Mouse (Mus musculus): ENCODE data around the gene 1700001C19Rik. TPM values are rescaled to one million over a fixed set of nuclear protein-coding genes. Genes with fewer than 3 reads are reported as not detected.
A peak's percentile ranks its signal among the peaks of the same experiment; 100 is the strongest.

The 1700001C19Rik gene
- polyA plus RNA-seq, 1 experiment from 2014 or later: 0.61 TPM

DNA sequence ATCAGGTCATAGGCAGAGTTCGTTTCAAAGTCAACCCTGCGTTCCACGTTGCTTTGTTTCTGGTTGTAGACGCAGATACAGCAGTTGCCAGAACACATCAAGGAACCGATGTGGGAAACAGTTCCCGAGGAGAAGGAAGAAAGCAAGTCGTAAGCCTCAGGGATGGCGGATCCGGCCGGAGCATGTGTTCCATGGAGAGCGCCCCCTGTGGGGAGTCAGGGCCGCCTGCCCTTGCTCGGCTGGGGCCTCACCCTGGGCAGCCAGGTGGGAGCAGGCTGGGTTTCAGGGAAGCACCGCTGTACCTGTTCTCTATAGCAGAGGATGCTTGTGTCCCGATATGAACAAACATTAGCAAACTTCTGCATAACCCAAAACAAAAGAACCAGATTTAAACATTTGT, 59.0 kb downstream of the 1700001C19Rik start:
- H3K4me1 ChIP-seq (ENCODE audit: control insufficient read depth, insufficient read depth, low read length): no peaks in the 10 kb centered on the region
- H3K4me2 ChIP-seq (ENCODE audit: low read length): no peak overlapping the region
- WGBS: 84% methylated on average over 15 of the region's 15 CpGs
- DNase-seq (ENCODE audit: low spot score): no peak
- no peak for ATAC-seq
- no peak overlapping the region for H3K4me3 ChIP-seq (ENCODE audit: low read depth, low read length)
- H3K27me3 ChIP-seq (replicated peaks; ENCODE audit: control insufficient read depth, insufficient read depth, low read length): no peaks in the 10 kb centered on the region
- H3K36me3 ChIP-seq (ENCODE audit: control insufficient read depth, insufficient read depth, low read length): peaks cover 72% of the 10 kb centered on the region
- H3K9me3 ChIP-seq (replicated peaks; ENCODE audit: control insufficient read depth, low read length): no peaks in the 10 kb centered on the region
- H3K27ac ChIP-seq (ENCODE audit: low read depth, low read length): no peak overlapping the region
- H3K9ac ChIP-seq (ENCODE audit: low read length): no peak overlapping the region

DNA sequence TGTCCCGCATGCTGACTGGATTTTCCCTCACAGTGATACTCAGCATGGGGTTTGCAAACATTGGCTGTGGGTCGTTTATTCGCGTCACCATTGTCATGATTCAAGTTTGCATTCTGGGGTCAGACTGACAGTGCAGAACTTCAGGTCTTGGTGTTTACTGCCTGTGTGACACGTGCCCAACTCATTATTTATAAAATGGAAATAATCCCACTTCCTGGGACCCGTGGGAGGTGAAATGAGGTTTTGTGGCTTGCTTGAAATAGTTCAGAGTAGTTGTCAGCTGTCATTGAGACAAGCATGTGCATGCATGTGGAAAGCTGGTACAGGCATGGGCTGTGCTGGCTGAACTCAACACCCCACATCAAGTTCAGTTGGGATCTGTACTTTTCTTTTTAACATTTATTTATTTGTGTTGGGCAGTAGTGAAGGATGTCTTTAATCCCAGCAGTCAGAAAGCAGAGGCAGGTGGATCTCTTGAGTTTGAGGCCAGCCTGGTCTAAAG, 60.3 kb downstream of the 1700001C19Rik start:
- WGBS: 87% methylated on average over 6 of the region's 6 CpGs
- H3K4me3 ChIP-seq (ENCODE audit: low read depth, low read length): no peak overlapping the region
- H3K4me2 ChIP-seq (ENCODE audit: low read length): no peak overlapping the region
- no peak for ATAC-seq
- H3K27me3 ChIP-seq (replicated peaks; ENCODE audit: control insufficient read depth, insufficient read depth, low read length): no peaks in the 10 kb centered on the region
- H3K4me1 ChIP-seq (ENCODE audit: control insufficient read depth, insufficient read depth, low read length): no peaks in the 10 kb centered on the region
- no peak for DNase-seq (ENCODE audit: low spot score)
- no peak overlapping the region for H3K9ac ChIP-seq (ENCODE audit: low read length)
- peaks cover 80% of the 10 kb centered on the region for H3K36me3 ChIP-seq (ENCODE audit: control insufficient read depth, insufficient read depth, low read length)
- H3K27ac ChIP-seq (ENCODE audit: low read depth, low read length): no peak overlapping the region
- H3K9me3 ChIP-seq (replicated peaks; ENCODE audit: control insufficient read depth, low read length): no peaks in the 10 kb centered on the region

DNA sequence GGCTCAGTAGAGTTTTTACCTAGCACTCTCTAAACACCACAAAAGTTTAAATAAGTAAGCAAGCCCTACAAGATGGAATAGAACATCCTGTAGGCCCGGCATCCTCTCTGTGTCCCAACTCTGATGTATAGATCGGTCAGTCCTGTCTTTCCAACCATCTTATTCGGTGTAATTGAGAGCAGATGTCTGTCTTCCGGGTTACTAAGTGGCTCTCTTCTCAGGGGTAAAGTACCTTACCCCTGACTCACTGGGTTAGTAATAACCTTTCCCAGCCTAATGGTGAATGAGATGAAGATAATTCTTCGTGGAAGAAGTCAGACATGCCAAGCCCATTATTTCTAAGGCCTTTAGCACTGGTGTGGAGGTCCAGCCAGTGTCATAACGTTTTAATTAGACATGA, 63.2 kb downstream of the 1700001C19Rik start:
- no peak for ATAC-seq
- peaks cover 62% of the 10 kb centered on the region for H3K36me3 ChIP-seq (ENCODE audit: control insufficient read depth, insufficient read depth, low read length)
- 89% methylated on average over 6 of the region's 6 CpGs for WGBS

DNA sequence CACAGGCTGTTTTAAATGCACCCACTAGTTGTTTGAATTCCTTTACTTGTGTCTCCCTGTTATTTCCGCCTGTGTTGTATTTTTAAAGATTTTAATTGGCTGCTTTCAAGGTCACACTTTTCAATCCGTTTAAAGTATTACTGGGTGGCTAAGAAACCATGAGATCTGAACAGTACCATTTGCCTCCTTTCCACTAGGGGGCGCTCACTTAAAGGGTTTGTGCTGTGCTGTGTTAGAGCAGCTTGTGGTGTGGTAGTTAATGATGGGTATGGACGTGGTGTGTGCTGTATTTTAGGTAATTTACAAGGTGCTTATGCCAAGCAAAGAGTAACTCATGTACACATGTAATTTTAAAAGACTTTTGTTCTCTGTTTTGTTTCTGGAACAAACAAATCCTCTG, 65.7 kb downstream of the 1700001C19Rik start:
- Histone ChIP-seq H3K4me3 (ENCODE audit: low read depth, low read length) (no peak overlapping the region), H3K27me3 (replicated peaks; ENCODE audit: control insufficient read depth, insufficient read depth, low read length) (no peaks in the 10 kb centered on the region; the same call in 1 of the 2 replicates), H3K36me3 (ENCODE audit: control insufficient read depth, insufficient read depth, low read length) (peaks cover 38% of the 10 kb centered on the region), H3K27ac (ENCODE audit: low read depth, low read length) (no peak overlapping the region), H3K4me1 (ENCODE audit: control insufficient read depth, insufficient read depth, low read length) (0 out of 2 replicates have a peak, but pooled peaks cover 6% of the 10 kb centered on the region), H3K9me3 (replicated peaks; ENCODE audit: control insufficient read depth, low read length) (no peaks in the 10 kb centered on the region), H3K4me2 (ENCODE audit: low read length) (no peak overlapping the region), H3K9ac (ENCODE audit: low read length) (no peak overlapping the region)
- ATAC-seq (peak; percentile 60; the same call in 1 of the 2 replicates), DNase-seq (ENCODE audit: low spot score) (peak; percentile 80)
- 9% methylated on average over 4 of the region's 4 CpGs for WGBS

More for the DNA sequence above, 63.2 kb downstream of the 1700001C19Rik start:
- no peak overlapping the region for H3K4me3 ChIP-seq (ENCODE audit: low read depth, low read length)
- H3K9ac ChIP-seq (ENCODE audit: low read length): no peak overlapping the region
- no peaks in the 10 kb centered on the region for H3K27me3 ChIP-seq (replicated peaks; ENCODE audit: control insufficient read depth, insufficient read depth, low read length)
- H3K4me2 ChIP-seq (ENCODE audit: low read length): no peak overlapping the region
- H3K4me1 ChIP-seq (ENCODE audit: control insufficient read depth, insufficient read depth, low read length): 0 out of 2 replicates have a peak, but pooled peaks cover 6% of the 10 kb centered on the region
- DNase-seq (ENCODE audit: low spot score): no peak
- no peaks in the 10 kb centered on the region for H3K9me3 ChIP-seq (replicated peaks; ENCODE audit: control insufficient read depth, low read length)
- H3K27ac ChIP-seq (ENCODE audit: low read depth, low read length): no peak overlapping the region

DNA sequence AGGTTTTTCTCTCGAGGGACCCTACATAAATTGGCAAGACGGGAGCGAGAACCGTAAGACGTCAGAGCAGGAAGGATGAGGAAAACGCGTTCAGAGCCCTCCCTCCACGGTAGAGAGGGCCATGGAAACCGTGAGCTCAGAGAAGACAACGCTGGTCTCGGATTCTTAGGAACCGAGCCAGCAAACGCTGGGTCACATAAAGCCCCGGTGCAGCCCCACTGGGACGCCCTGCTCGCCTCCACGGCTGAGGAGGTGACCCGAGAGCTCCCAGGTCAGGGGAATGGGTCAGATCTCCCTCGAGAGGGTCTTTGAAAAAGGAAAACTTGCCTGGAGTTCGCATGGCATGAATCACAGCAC, 68.1 kb downstream of the 1700001C19Rik start:
- peaks cover 16% of the 10 kb centered on the region for H3K36me3 ChIP-seq (ENCODE audit: control insufficient read depth, insufficient read depth, low read length)
- peak overlapping the region; percentile 84 for H3K4me2 ChIP-seq (ENCODE audit: low read length)
- H3K9me3 ChIP-seq (replicated peaks; ENCODE audit: control insufficient read depth, low read length): no peaks in the 10 kb centered on the region
- no peak for DNase-seq (ENCODE audit: low spot score)
- peak overlapping the region; percentile 54 for H3K4me3 ChIP-seq (ENCODE audit: low read depth, low read length)
- 2% methylated on average over 20 of the region's 20 CpGs for WGBS
- 0 out of 2 replicates have a peak, but pooled peaks cover 6% of the 10 kb centered on the region for H3K4me1 ChIP-seq (ENCODE audit: control insufficient read depth, insufficient read depth, low read length)
- H3K27ac ChIP-seq (ENCODE audit: low read depth, low read length): peak overlapping the region; percentile 52; the same call in 1 of the 2 replicates
- peak overlapping the region; percentile 52 for H3K9ac ChIP-seq (ENCODE audit: low read length)
- peaks cover 3% of the 10 kb centered on the region; the same call in 1 of the 2 replicates for H3K27me3 ChIP-seq (replicated peaks; ENCODE audit: control insufficient read depth, insufficient read depth, low read length)
- ATAC-seq: peak; percentile 73

DNA sequence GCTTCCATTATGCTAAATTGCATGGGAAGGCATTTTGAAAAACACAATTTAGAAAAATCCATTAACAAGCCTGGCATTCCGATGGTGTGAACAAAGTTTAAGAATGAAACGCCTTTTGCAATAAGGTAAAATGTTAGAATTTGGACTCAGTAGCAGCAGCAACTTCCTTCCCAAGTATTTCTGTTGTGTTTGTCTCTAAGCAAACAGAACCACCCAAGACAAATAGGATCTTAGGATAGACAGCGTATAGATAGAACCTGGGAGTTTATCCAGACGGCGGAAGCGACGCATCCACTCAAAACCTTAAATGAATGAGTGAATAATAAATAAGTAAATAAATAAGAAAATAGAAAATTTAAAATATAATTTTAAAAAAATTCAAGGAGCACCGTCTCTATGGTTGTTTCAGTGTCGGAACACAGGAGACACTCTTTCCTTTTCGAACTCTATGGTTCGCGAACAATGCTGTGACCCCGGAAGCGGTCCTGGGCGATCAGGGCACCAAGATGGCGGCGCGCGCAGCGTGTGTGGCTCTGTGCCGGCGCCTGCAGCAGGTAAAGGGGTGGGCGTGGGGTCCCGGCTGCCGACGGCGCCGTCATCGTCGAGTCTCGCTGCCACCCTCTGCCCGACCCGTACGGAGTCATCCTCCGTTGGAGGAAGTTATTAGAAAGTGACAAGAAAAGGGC, 68.6 kb downstream of the 1700001C19Rik start, which contains the start of gene Mrps10:
TSS of gene Mrps10 (plus strand) at position 487 of the 686 bp plus-strand sequence.
- no peaks in the 10 kb centered on the region for H3K9me3 ChIP-seq (replicated peaks; ENCODE audit: control insufficient read depth, low read length)
- peak; percentile 96 for ATAC-seq
- peaks cover 12% of the 10 kb centered on the region for H3K36me3 ChIP-seq (ENCODE audit: control insufficient read depth, insufficient read depth, low read length)
- peak within 1 kb of the TSS; percentile 54 for H3K4me3 ChIP-seq (ENCODE audit: low read depth, low read length)
- peak within 1 kb of the TSS; percentile 52 for H3K9ac ChIP-seq (ENCODE audit: low read length)
- 3% methylated on average over 35 of the region's 35 CpGs for WGBS
- H3K4me2 ChIP-seq (ENCODE audit: low read length): peak within 1 kb of the TSS; percentile 84
- peaks cover 3% of the 10 kb centered on the region; the same call in 1 of the 2 replicates for H3K27me3 ChIP-seq (replicated peaks; ENCODE audit: control insufficient read depth, insufficient read depth, low read length)
- 0 out of 2 replicates have a peak, but pooled peaks cover 6% of the 10 kb centered on the region for H3K4me1 ChIP-seq (ENCODE audit: control insufficient read depth, insufficient read depth, low read length)
- H3K27ac ChIP-seq (ENCODE audit: low read depth, low read length): peak within 1 kb of the TSS; percentile 52; the same call in 1 of the 2 replicates
- peak; percentile 97 for DNase-seq (ENCODE audit: low spot score)

Other genes with a start within 250 kb of the 1700001C19Rik start
- gene Mrps10, start 68.5 kb downstream of the 1700001C19Rik start, polyA plus RNA-seq (2014; fragmentation: Nextera tagmentation; extraction: Ambion mirVana): 73.8 and 94.0 TPM in 2 replicates
- 0.37 TPM in 1 of 2 replicates, not detected in the other for gene Guca1b, start 52.0 kb downstream of the 1700001C19Rik start, polyA plus RNA-seq (2014; fragmentation: Nextera tagmentation; extraction: Ambion mirVana)
- gene Guca1a, start 36.8 kb downstream of the 1700001C19Rik start, polyA plus RNA-seq (2014; fragmentation: Nextera tagmentation; extraction: Ambion mirVana): 0.47 and 0.69 TPM in 2 replicates
- gene AI661453, start 761 bp downstream of the 1700001C19Rik start, polyA plus RNA-seq (2014; fragmentation: Nextera tagmentation; extraction: Ambion mirVana): 0.18 TPM in 1 of 2 replicates, not detected in the other
- gene Taf8, start 64.9 kb upstream of the 1700001C19Rik start, polyA plus RNA-seq (2014; fragmentation: Nextera tagmentation; extraction: Ambion mirVana): 24.0 and 25.9 TPM in 2 replicates
- gene Ccnd3, start 67.7 kb upstream of the 1700001C19Rik start, polyA plus RNA-seq (2014; fragmentation: Nextera tagmentation; extraction: Ambion mirVana): 60.6 and 67.2 TPM in 2 replicates
- 25.1 and 33.2 TPM in 2 replicates for gene Bysl, start 174.1 kb upstream of the 1700001C19Rik start, polyA plus RNA-seq (2014; fragmentation: Nextera tagmentation; extraction: Ambion mirVana)
- 55.4 and 55.5 TPM in 2 replicates for gene Med20, start 174.2 kb upstream of the 1700001C19Rik start, polyA plus RNA-seq (2014; fragmentation: Nextera tagmentation; extraction: Ambion mirVana)
- 1.8 and 3.6 TPM in 2 replicates for gene Gm20517, start 174.2 kb upstream of the 1700001C19Rik start, polyA plus RNA-seq (2014; fragmentation: Nextera tagmentation; extraction: Ambion mirVana)
- 5.9 and 6.6 TPM in 2 replicates for gene Usp49, start 193.3 kb upstream of the 1700001C19Rik start, polyA plus RNA-seq (2014; fragmentation: Nextera tagmentation; extraction: Ambion mirVana)

All from forebrain, embryonic 14.5 days (tissue).